Mouse (Mus musculus) spleen, adult 12 weeks (tissue): ENCODE results near the gene Spata22.
"Not testable (repeated sequence)": the region's sequence is repeated elsewhere in the genome, so short reads cannot be mapped to it uniquely, and the experiment has no call there.

Experiments
- DNase-seq: peaks from one replicate; pipeline ENCODE4 v3.0.0; 2022; ENCODE audit warnings: low spot score

Gene Spata22

GRCm38 (mm10) chr11:73329442-73329841 is at the start of gene Spata22, which contains the start of the genes Aspa and Gm49340:
Gene Spata22 (plus strand): TSS chr11:73329741.
Gene Aspa (minus strand): TSS chr11:73329596.
Gene Gm49340 (plus strand): TSS chr11:73329741.
- DNase-seq: no peak

GRCm38 (mm10) chr11:73280710-73281109 is 48.8 kb upstream of the Spata22 start:
- no peak for DNase-seq

GRCm38 (mm10) chr11:73281528-73282027 is 48.0 kb upstream of the Spata22 start:
- no peak for DNase-seq

GRCm38 (mm10) chr11:73283369-73283768 is 46.2 kb upstream of the Spata22 start:
- no peak for DNase-seq

- no peak for DNase-seq
These were observed 45.6 kb upstream of the Spata22 start for GRCm38 (mm10) chr11:73283926-73284325.

- DNase-seq: no peak
These were observed 45.2 kb upstream of the Spata22 start for GRCm38 (mm10) chr11:73284351-73284750.

GRCm38 (mm10) chr11:73289621-73290020 is 39.9 kb upstream of the Spata22 start:
- DNase-seq: no peak

GRCm38 (mm10) chr11:73303123-73303522 is 26.4 kb upstream of the Spata22 start:
- no peak for DNase-seq

- DNase-seq: no peak
These were observed 13.6 kb upstream of the Spata22 start for GRCm38 (mm10) chr11:73315961-73316360.

- DNase-seq: not testable (repeated sequence)
These were observed 11.0 kb upstream of the Spata22 start for GRCm38 (mm10) chr11:73318581-73318980.

- not testable (repeated sequence) for DNase-seq
These were observed 8.5 kb upstream of the Spata22 start for GRCm38 (mm10) chr11:73321064-73321463.

GRCm38 (mm10) chr11:73323906-73324830 is 5.4 kb upstream of the Spata22 start:
- no peak for DNase-seq

GRCm38 (mm10) chr11:73326485-73326886 is 3.1 kb upstream of the Spata22 start:
- no peak for DNase-seq

GRCm38 (mm10) chr11:73327361-73327760 is 2.2 kb upstream of the Spata22 start:
- DNase-seq: no peak

GRCm38 (mm10) chr11:73333357-73333756 is 3.8 kb downstream of the Spata22 start:
- DNase-seq: no peak

GRCm38 (mm10) chr11:73336919-73337318 is 7.4 kb downstream of the Spata22 start:
- DNase-seq: no peak

- DNase-seq: no peak
These were observed 20.9 kb downstream of the Spata22 start, which contains the start of gene Olfr20 for GRCm38 (mm10) chr11:73350483-73350882. Gene Olfr20 (plus strand): TSS chr11:73350783.

- DNase-seq: no peak
These were observed 41.4 kb downstream of the Spata22 start, which contains the start of gene Olfr376 for GRCm38 (mm10) chr11:73370946-73371345. Gene Olfr376 (plus strand): TSS chr11:73371246.

GRCm38 (mm10) chr11:73395374-73395773 is 65.8 kb downstream of the Spata22 start:
- DNase-seq: no peak
